Mouse (Mus musculus) lung, postnatal 0 days (tissue): ENCODE data around the gene Pxt1.

Source experiments
- CTCF ChIP-seq: IDR thresholded peaks from 2 replicates; pipeline ENCODE4 v1.5.1; 2016; ENCODE audit warnings: antibody characterized with exemption, mild to moderate bottlenecking
- EP300 ChIP-seq: IDR thresholded peaks from 2 replicates; pipeline ENCODE4 v1.6.1; 2016; ENCODE audit warnings: antibody characterized with exemption, mild to moderate bottlenecking, control low read depth

DNA sequence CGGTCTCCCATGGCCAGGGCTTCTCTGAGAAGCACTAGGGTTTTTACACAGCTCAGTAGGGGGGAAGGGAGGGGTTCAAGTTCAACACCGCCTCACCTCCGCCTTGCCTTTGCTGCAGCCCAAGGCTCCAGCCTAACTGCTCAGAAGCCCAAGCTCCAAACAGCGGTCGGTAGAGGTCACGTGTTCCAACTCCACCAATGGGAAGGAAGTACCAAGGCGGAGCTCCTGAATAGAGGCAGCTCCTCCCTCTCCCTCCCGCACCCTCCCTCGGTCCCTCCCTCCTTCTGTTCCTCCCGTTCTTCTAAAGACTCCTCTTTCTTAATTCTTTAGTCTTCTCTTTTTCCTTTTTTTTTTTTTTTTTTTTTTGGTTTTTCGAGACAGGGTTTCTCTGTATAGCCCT is 1.5 kb downstream of the Pxt1 start:
- TF ChIP-seq CTCF: no peak
- TF ChIP-seq EP300: no peak
